Mouse (Mus musculus) megakaryocyte, adult 5-6 weeks (primary cell): Measurements from ENCODE around the gene Fam89b. TPM values are rescaled to one million over a fixed set of nuclear protein-coding genes. Genes with fewer than 3 reads are reported as not detected.
"Not testable (repeated sequence)": the region's sequence is repeated elsewhere in the genome, so short reads cannot be mapped to it uniquely, and the experiment has no call there.

ENCODE experiments used
- ATAC-seq: 2 replicates; pipeline ENCODE4 v1.8.0; 2016; ENCODE audit warnings: mild to moderate bottlenecking, inconsistent platforms; ENCODE audit not compliant: poor library complexity, severe bottlenecking
- total RNA-seq, 2 experiments: library from RNA; stranded (forward) in 1 of 2; stranded (reverse) in 1 of 2; fragments of 153-499, 151-499 nt in 1 of 2; fragments of 221-1000, 200-1000 nt in 1 of 2; gene quantifications; 2 replicates each; pipeline versions ENCODE4 v1.2.3 to v1.2.4; 2015 to 2017

Gene Fam89b
- total RNA-seq, 2 experiments from 2014 or later: 78.8 to 114 TPM

DNA sequence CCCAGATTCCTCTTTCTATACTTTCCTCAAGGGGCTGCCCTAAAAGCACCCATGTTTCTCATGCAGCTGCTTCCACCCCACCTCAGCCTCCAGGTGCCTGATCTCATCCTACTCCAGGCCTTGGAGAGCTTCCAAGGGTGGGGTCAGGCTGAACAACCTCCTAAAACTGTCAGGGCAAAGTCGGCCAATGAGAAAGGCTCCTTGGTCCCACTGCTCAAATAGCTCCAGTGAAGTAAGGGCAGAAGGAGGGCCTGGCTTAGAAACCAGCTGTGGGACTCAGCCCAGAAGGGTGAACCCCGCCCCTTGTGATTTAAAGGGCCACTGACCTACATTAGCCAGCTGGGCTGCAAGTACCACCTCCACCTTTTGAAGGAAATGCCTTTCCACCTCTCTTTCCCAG is 15.7 kb downstream of the Fam89b start:
- ATAC-seq: peak; percentile 43

DNA sequence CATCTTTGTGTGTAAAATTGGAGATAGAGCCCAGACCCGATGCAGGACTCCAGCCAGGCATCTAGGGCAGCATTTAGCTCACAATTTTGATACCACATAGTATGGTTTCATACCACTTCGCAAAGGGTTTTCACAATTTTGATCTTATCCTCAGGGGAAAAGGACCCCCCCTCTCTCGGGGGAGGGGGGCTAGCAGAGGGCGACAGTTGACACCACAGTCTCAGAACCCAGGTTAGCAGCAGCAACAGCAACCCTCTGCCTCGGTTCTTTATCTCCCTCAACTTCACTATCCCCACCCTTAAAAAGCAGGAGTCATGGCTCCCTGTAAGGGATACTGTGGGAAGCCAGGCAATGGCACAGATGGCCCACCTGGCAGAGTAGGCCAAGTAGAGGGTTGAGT is 16.2 kb downstream of the Fam89b start:
- ATAC-seq: no peak

DNA sequence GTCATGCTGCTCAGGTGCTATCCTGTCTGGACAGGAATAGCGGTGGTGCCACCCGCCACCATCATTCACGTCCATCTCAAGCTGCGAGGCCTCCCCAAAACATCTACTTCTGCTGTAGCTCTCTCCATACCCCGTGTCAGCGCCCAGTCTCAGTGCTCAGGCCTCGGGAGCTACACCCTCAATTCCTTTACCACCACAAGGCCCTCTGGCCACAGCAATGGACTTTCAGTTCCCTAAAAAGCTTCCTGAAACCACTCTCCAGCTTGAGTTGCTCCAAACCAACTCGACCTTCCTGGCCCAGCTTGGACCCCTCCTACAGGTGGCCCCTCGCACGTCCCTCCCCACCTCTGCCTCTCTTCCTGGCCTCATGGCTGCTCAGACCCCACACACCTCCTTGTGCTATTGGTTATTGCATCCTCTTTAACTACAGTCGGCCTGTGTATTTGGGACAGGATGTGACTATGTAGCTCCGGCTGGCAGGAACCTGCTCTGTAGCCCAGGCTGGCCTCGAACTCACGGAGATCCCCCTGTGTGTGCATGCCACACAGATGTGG is 17.5 kb downstream of the Fam89b start:
- ATAC-seq: peak; percentile 77

DNA sequence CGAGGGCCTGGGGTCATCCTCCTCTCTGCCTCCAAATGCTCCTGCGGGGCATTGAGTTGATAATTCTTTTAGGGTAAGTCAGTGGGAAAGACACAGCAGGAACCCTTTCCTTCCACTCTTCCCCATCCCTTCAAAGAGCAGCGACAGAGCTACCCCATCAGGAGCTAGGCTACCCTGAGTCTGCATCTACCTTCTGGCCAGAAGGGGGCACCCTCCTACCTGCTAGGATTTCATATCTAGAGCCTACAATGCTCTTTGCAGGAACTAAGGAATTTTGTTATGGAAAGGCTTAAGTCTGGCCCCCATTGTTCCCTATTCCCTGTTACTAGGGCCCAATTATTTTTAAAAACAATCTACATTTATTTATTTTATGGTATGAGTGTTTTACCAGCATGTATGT is 18.2 kb downstream of the Fam89b start:
- ATAC-seq: peak; percentile 36; the same call in 1 of the 2 replicates

DNA sequence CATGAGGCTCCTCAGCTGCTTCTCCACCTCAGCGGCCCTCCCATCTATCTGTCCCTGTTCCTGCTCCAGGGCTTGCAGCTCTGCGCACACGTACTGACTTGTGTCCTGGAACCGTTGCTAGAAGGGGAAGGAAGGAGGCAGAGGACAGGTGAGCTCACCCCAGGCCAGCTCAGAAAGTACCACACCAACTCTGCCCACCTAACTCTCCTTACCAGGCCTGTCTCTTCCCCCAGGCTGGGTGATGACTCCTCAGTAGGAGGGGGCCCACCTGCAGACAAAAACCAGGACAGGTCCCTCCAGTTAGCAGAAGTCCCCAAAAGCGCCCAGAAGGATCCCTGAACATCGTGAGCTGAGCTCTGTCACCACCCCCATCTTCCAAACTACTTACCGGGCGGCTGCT is 18.9 kb downstream of the Fam89b start:
- ATAC-seq: no peak

DNA sequence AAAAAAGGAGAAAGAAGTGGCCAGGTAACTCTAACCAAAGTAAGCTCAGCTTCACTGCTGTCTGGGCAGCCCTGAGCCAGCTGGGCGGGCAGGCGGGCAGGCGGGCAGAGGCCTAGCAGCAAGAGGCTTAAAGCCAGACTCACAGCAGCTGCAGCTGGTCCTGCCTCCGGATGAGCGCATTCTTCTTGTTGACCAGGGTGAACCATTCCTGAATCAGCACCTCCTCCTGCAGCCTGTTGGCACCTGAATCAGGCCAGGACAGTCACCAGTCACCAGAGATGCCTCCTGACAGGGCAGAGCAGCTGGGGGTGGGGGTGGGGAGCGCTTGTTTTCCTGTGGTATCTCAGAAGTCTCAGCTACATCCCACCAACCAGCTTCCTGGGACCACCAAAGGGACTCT is 19.4 kb downstream of the Fam89b start:
- no peak for ATAC-seq

DNA sequence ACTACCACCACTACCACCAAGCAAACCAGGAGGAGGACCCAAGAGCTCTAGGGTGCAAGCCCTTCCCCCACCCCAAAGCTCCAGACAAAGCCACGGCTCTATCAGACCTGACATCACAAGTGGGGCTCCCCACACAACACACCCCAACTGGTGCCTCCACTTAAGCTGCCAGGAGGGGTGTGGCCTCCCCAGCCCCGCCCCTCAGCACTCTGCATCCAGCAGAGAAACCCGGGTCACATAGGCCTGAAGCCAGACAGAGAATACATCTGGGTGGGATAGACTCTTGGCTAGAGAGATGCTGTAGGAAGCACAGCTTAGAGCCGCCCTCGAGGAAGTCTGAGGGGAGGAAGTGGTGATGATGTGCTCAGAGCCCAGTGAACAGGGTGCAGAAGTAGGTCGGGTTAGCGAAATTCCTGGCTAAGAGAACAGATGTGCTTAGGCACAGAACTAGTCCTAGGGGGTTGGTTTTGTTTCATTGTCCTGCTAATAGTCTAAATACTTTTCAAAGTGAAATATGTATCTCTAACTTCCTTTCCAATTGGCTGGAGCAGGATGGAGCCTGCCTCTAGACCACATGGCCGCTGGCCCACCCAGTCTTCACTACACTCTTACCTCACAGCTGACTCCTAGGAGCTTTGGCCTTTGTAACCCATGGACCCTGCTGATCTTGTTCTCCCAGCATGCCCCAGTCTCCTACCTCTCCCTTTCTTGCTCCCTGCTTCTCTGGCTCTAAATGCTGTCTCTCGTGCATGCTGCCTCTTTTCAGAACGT is 24.5 kb downstream of the Fam89b start:
- peak; percentile 66 for ATAC-seq

DNA sequence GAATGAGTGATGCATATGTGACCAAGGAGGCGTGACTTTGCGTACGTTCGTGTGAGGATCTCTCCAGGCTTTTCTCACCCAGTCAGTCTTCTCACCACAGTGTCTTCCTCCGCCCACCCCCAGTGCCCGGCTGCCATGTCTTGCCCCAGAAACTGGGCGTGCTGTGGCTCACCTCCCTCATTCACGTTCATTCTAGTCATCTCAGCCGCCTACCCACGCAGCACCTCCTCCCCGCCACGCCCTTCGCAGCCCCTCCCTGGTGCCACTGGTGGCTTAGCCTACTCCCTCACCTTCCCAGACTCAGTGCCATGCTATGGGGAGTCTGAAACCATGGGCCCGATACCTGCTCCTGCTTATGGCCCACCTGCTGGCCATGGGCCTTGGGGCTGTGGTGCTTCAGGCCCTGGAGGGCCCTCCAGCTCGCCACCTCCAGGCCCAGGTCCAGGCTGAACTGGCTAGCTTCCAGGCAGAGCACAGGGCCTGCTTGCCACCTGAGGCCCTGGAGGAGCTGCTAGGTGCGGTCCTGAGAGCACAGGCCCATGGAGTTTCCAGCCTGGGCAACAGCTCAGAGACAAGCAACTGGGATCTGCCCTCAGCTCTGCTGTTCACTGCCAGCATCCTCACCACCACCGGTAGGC is 25.2 kb downstream of the Fam89b start, which contains the start of gene Kcnk7:
TSS of gene Kcnk7 (plus strand) at position 205 of the 638 bp plus-strand sequence.
- ATAC-seq: peak; percentile 22; the same call in 1 of the 2 replicates

DNA sequence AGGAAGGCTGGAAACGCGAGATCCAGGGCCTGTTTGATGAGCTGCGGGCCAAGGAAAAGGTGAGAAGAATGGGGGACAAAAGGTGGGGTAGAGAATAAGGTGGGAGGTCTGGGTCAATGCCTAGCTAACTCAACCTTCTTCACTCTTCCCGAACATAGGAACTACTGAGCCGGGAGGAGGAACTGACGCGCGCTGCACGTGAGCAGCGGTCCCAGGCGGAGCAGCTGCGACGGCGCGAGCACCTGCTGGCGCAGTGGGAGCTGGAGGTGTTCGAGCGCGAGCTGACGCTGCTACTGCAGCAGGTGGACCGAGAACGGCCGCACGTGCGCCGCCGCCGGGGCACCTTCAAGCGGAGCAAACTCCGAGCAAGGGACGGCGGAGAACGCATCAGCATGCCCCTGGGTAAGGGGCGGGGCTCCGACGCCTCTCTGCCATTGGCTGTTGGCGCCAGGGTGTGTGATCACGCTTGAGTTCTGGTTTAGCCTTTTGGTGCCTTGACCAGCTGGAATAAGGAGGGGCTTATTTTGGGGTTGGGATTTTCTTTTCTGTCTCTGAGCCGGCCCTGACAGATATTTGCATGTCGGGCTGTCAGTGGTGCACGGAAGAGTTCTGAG is 33.5 kb downstream of the Fam89b start:
- ATAC-seq: no peak

DNA sequence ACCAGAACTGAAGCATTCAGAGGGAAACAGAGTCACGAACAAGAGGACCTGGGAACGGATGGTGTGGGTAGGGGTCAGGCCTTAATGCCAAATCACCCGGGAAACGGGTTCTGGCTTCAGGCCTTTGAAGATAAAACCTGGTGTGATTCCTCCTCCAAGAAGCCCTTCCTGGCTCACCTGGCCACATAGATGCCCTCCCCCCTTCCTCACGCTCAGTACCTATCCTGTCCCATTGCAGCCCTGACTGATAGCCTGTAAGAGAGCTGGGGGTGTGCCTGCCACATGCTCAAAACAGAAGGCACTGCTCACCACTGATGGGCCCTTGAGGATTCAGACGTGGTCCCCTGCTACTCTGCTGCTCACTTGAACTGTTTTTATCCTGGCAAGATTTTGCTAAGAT is 35.7 kb downstream of the Fam89b start:
- no peak for ATAC-seq

DNA sequence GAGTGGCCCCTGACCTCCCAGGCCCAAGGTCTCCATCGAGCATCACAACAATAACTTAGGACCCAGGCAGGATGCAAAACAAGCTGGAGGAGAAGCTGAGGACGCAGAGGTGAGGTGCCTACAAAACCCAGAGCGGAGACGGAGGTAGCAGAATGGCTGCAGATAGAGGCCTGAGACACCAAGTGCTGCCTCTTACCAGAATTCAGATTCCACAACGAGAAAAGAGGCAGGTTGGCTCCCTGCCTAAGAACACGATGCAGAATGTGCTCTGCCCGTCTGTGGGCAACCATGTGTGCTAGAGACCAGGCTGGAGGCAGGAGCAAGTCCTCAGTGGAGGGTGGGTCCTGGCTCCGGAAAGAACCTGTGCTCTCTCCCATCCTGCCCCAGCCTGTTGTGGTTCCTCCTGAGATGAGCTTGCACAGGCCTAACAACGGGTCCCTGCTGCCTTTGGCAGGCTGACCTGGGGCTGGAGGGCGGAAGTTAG is 36.5 kb downstream of the Fam89b start:
- ATAC-seq: no peak

DNA sequence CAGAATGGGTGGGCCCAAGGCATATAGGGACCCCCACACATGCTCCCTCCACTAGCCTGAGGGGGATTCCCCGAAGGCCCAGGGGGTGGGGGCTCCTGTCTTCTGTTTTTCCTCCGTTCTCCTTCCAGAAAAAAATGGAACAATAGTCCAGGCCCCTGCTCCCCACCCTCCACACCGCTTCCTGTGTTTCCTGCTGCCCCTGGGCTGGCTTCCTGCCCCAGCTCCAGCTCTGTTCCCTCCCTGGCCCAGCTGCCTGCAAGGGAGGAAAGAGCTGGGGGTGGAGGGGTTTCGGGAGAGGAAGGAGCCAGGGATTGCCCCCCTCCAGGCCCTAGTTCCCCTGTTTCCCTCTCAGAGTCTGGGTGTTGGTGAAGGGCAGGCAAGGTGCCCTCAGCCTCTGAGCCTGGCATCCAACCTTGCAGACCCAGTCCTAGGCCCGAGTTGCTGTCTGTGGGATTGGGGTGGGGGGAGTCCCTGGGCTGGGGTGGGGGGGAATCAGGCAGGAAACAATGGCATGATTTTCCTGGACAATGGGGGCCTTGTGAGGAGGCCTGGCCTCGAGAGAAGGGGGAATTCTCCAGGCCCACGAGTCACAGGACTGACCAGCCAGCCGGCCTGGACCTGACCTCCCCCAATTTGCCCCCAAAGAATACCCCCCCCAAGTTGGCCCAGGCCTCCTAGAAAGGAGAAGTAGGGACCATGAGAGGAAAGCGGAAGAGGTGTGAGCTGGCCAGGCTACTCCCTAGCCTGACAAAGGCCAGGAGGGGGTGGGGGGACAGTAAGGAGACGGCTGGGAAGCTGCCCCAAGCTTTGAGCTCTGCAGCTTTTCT is 37.2 kb downstream of the Fam89b start:
- ATAC-seq: peak; percentile 23

DNA sequence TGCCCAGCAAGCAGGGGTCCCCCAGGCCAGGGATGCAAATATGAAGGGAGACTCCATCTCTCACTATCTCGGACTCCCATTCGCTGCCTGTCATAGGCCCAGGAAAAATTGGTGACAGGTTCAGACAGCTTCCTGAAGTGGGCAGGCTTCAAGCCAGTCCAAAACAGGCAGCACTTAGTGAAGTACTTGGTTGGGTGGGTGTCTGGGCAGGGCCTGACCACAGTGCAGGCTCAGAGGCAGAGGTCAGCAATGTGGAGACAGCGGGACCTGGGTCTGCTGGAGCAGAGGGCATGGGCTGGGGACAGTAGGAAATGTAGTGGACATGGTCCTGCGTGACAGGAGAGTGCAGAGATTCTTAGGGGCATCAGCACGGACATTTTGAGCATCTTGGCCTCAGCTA is 37.9 kb downstream of the Fam89b start:
- no peak for ATAC-seq

DNA sequence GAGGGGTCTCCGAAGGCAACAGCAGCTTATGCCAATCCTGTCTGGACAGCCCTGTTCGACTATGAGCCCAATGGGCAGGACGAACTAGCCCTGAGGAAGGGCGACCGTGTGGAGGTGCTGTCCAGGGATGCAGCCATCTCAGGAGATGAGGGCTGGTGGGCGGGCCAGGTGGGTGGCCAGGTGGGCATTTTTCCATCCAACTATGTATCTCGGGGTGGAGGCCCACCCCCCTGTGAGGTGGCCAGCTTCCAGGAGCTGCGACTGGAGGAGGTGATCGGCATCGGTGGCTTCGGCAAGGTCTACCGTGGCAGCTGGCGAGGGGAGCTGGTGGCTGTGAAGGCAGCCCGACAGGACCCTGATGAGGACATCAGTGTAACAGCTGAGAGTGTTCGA is 39.1 kb downstream of the Fam89b start:
- no peak for ATAC-seq

DNA sequence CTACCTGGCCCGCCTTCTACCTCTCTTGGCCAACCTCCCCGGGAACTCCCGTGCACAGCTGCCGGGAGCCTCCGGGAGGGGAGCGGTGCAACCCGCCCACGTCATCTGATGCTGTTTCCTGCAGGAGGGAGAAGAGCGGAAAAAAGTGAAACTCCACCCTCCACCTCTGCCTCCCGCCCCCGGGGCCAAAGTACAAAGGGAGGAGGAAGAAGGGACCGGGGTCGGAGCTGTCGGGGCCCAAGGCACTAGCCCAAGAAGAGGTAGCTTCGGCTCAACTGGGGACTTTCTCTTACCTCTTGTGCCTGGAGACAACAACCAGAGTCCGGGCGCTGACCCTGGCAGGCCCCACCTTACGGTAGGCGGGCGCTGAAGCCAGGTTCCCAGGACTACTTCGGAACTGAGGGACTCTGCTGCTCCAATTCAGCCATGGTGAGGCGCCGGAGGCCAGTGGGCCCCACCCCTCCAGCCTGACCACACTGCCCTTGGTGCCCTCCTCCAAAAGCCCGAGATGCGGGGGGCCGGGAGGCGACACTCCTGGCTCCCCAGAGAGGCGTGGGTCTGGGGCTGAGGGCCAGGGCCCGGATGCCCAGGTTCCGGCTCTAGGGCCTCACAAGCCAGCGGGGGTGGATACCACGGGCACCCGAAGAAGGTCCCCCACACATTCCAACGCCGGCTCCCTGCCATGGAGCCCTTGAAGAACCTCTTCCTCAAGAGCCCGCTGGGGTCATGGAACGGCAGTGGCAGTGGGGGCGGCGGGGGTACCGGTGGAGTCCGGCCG is 39.7 kb downstream of the Fam89b start:
- ATAC-seq: peak; percentile 68

DNA sequence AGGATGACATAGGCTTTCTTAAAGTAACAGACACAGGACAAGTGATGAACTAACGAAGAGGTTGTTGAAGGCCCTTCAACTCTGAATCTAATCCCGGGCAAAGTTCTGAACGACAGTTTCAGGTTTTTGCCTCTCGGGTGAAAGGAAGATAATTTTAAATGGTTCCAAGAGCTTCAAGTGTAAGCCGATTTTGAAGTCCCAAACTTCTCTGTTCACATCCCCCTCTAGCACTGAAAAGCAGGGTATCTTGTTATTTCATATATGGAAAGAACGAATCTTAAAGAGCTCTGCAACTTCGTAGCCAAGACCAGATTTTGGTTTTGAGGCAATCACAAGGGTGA is 40.4 kb downstream of the Fam89b start:
- ATAC-seq: no peak

DNA sequence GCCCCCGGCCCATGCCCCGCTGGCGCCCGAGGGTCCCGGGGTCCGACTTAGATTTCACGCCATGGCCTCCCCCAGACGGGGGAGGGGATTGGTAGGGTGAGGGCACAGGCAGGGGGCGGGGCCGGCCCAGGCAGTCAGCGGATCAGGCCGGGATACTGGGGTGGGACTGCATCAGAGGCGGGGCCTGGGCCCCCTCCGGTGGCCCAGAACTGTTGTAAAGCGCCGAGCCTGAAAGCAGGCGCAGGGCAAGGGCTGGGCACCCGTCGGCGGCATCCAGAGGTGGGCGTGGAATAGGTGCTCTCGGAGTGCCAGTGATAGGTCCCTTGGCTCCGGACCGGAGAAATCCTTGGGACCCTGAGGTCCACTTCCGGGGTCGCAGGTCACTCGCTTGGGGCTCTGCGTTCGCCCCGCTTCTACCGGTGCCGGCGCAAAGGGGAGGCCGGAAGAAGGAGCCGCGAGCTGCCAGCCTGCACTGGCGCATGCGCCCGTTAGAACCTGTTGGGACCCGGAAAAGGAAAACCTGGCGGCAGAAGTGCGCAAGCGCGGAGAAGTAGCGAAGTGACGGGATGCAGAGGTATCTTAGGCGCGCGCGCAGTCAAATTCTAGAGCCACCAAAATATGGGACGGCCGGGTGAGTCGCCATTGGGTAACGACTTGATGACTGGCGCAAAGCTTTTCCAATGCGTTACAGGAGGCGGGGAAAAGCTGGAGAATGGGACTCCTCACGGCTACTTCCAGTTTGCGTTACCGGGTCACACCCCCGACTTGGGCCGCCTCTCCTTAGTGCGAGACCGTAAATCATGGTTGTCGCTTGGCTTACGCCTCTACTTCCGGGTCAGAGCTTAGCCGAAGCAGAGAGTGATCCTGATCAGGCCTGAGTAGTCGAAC is 41.0 kb downstream of the Fam89b start, which contains the start of the genes Map3k11 and Pcnx3:
TSS of gene Map3k11 (plus strand) at position 543 of the 888 bp plus-strand sequence.
TSS of gene Pcnx3 (minus strand) at position 709 of the 888 bp plus-strand sequence.
- ATAC-seq: peak; percentile 71

DNA sequence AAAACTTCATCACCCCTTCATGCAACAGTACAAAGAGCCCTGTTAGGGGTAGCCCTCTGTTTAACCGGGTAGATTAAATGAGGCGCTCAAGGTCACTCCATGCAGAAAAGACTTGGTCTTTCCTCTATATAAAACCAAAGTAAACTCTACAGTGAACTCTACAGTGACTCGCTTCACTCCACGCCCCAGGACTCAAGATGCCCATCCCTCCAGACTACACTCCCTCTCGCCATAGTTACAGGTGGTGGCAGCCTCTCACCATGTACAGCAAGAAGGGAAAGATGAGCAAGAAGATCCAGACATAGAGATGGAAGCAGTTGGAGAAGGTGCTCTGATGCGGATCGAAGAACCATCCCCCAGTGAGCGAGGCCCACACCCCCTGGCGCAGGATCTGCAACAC is 41.7 kb downstream of the Fam89b start:
- no peak for ATAC-seq

DNA sequence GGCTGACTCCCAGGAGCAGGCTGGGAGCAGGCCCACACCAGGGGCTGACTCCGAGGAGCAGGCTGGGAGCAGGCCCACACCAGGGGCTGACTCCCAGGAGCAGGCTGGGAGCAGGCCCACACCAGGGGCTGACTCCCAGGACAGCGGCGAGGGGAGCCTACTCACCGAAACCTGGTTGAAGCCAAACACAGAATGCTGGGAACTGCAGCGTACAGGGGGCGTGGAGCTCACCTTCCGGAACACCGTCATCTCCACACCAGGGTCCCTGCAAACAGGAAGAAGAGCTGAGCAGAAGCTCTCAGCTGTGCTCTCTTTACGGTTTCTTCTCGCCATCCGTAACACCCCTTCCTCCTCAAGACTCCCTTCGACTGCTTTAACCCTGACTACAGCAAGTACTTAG is 42.5 kb downstream of the Fam89b start:
- not testable (repeated sequence) for ATAC-seq
